Mouse (Mus musculus) T-helper 2 cell (primary cell): ENCODE measurements at regions not wholly inside any gene's neighbourhood (a gene's known extent, or its start where the extent isn't known, plus 50 kb on each side); places are given as distances from the start of the nearest gene placed in this dataset.

ENCODE experiments used
- in situ Hi-C: fragments of 300-600 bp; cut with MboI, MseI; formaldehyde crosslinking; loops from one replicate; pipeline ENCODE4 v1.15.1; 2025; ENCODE audit warnings: high pct_unique_total_duplicates

DNA sequence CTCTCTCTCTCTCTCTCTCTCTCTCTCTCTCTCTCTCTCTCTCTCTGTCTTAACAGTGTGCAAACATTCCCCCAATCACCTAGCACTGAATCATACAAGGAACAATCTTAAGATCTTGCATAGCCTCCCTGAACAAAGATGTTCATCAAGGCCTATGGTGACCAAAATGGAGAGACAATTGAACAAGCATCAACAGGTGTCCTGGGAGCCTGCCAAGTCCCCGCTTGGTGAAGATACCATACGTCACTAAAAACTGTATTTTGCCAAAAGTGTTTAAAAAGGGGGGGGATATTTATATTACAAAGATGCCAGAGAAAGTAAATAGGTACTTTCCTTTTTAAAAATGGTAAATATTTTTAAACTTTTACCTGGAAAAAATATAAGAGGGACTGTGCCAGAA lies 223.6 kb downstream of the Xxylt1 start:
- in situ Hi-C loops = no loop called here

GRCm38 (mm10) chr16:30869136-30869909 lies 211.9 kb downstream of the Xxylt1 start:
- in situ Hi-C loops = no loop called here

- in situ Hi-C loops = no loop called here
Observed at GRCm38 (mm10) chr16:30870110-30870509, 211.1 kb downstream of the Xxylt1 start.

DNA sequence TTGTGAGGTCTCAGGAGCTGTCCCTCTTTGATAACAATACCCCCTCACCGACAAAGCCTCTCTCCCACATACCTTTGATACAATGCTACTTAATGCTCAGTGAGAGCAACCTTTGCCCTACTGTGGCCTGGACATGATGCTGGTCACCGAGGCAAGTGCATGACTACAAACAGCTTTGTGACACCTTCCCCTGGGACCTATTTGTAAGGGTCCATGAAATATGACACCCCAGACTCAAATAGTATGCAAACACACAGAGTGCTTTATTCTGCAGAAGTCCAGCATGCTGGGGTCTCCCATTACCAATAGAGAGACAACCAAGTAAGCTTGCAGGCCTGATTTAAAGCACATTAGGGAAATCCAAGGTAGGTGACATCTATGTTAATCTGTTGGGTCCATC lies 210.6 kb downstream of the Xxylt1 start:
- in situ Hi-C loops = no loop called here

DNA sequence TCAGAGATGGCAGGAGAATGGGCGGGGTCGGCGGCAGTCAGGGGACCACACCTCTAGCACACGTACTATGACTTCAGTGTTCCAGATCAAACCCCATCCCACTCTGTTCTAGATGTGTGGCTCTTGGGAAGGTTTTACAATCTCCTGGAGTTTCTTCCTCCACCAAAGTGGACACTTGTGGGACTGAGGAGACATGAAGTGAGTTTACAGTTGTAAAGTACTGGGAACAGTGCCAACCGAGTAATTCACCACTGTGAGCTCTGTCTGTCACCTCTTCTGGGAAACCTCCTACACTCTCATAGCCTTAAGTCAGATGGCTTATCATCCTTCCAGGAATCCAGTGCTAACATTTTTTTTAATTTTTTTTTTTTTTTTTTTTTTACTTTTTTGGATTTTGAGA lies 209.1 kb downstream of the Xxylt1 start:
- in situ Hi-C loops = no loop called here

DNA sequence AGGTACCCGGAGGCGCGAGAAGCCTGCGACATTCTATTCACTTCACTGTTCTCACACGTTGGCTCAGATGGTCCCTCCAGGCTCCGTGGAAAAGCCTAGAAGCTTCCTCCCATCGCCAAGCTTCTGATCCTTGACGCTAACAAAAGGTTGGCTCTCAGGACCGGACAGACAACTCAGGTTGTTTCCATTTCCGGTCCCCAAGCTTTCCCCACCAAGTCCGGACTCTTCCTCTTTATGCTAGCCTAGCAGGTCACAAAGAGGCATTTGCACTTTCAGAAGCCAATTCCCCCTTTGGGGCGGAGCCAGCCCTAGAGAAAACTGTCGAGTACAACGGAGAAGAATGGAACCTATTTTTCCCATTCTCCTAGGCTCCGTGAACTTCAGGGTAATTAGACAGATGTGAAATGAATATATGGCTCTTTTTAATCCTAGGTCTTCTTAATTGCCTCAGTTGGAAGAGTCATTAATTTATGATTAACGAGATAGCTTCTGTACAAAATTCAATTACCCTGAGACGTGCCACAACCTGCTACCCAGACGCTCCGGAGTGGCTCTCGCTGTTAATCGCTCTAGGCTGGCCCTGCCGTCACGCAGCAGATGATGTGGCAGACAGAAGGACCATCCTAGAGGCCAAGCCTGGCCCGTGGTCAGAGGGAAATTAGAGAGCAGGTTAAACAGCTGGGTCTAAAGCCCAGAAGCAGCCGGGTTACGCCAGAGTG lies 207.6 kb downstream of the Xxylt1 start:
- in situ Hi-C loops = no loop called here

DNA sequence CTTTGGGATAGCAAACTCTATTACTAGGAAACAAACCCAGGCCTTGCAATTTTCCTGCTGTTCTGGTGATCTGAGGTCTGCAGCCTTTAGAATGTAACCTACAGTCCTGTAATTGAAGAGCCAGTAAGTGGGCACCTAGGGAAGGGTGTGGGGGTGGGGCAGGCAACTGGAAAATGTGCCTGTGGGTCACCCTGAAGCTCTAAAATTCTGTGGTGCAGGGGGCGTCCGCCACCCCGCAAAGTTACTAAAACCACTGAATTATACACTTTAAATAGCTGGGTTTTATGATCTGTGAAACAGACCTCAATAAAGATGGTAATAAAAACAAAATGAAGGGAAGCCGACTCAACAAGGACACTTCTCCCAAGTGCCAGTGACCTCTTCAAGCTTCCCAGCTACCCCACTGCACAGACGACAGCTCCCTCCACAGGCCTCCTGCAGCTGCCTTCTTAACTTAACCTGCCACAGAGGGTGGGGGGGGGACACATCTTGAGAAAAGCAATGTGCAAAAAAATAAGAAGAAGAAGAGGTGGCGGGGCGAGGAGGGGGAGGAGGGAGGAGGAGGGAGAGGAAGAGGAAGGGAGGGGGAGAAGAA lies 205.9 kb downstream of the Xxylt1 start:
- in situ Hi-C loops = no loop called here

DNA sequence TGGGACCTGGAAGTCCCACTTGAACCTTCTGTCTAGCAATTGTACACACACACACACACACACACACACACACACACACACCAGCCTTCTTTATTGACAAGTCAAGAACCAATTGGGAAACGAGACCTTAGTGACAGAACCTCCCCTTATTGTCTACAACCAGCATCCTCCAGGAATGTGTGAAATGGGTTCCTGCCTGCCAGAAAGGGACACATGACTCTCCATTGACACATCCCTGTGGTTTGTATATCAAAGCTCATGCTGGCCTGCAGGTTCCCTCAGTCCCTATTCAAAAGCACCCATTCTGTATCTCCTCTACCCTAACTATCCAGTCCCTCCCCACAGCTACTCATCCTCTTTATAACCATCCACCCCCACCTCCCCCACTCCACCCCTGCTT lies 202.4 kb downstream of the Xxylt1 start:
- in situ Hi-C loops = no loop called here

- in situ Hi-C loops = no loop called here
Observed at GRCm38 (mm10) chr16:30879878-30880277, 201.4 kb downstream of the Xxylt1 start.

- in situ Hi-C loops = no loop called here
Observed at GRCm38 (mm10) chr16:30880682-30881081, 200.6 kb downstream of the Xxylt1 start.

- in situ Hi-C loops = no loop called here
Observed at GRCm38 (mm10) chr16:30881186-30881585, 200.0 kb downstream of the Xxylt1 start.

GRCm38 (mm10) chr16:30883490-30884188 lies 197.6 kb downstream of the Xxylt1 start:
- in situ Hi-C loops = no loop called here

DNA sequence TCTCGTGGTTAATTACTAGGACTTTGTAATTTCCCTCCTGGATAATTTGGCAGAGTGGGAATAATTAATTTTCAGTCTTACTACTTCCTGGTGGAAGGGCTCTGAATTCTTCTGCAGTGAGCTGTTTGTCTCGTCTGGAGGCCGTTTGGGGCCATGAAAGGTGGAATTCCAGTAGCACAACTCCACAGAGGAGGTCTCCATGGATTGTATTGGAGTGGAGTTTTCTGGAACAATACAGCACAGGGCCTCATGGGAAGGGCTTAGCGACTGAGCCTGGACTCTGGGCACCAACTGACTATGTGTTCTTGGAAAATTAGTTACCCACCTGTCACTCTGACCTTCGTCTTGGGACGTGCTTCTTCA lies 197.1 kb downstream of the Xxylt1 start:
- in situ Hi-C loops = no loop called here

- in situ Hi-C loops = no loop called here
Observed at GRCm38 (mm10) chr16:30886982-30887381, 194.2 kb downstream of the Xxylt1 start.

- in situ Hi-C loops = no loop called here
Observed at GRCm38 (mm10) chr16:30887536-30887935, 193.7 kb downstream of the Xxylt1 start.

- in situ Hi-C loops = no loop called here
Observed at GRCm38 (mm10) chr16:30888556-30889323, 192.5 kb downstream of the Xxylt1 start.

- in situ Hi-C loops = no loop called here
Observed at GRCm38 (mm10) chr16:30892606-30893005, 188.6 kb downstream of the Xxylt1 start.

- in situ Hi-C loops = no loop called here
Observed at GRCm38 (mm10) chr16:30894086-30894485, 187.1 kb downstream of the Xxylt1 start.

GRCm38 (mm10) chr16:30895021-30895420 lies 186.2 kb downstream of the Xxylt1 start:
- in situ Hi-C loops = no loop called here

- in situ Hi-C loops = no loop called here
Observed at GRCm38 (mm10) chr16:30897371-30897770, 183.9 kb downstream of the Xxylt1 start.

GRCm38 (mm10) chr16:30900121-30900520 lies 181.1 kb downstream of the Xxylt1 start:
- in situ Hi-C loops = no loop called here
